Comparison of ENCODE assay signal across 23 mouse cellular contexts in genomic region chr8:128662144-128662543, GRCm38 (mm10). TPM values are rescaled to one million over a fixed set of nuclear protein-coding genes. Genes with fewer than 3 reads are reported as not detected.
A peak's percentile ranks its signal among the peaks of the same experiment; 100 is the strongest.
DNase-seq lines count a peak whose midpoint lies in the region; ATAC-seq and TF ChIP-seq lines count a peak whose summit lies in the region.
"Had no signal": no experiment of that assay in that cellular context is flagged by ENCODE, and none has a peak within 500 bp of the region (broad histone marks: within the 10 kb centered on the region; RNA-seq: fewer than 3 reads in every experiment).

No protein-coding gene starts in this region.

- peak; percentile 80 for DNase-seq in kidney, postnatal 0 days (ENCODE audit: low spot score)
- no peak for DNase-seq in kidney, adult 8-10 months
- peak; percentile 50 for DNase-seq in MN1 (ENCODE audit: low spot score)
- peak; percentile 75 for DNase-seq in Muller cell, postnatal 12 days (ENCODE audit: inconsistent ontology term)
- DNase-seq in retina, embryonic 14.5 days (ENCODE audit: low spot score), result peak; percentile 49
- DNase-seq in heart, postnatal 36 days, result no peak
- no peak for DNase-seq in limb, embryonic 10.5 days (ENCODE audit: low spot score)
- DNase-seq: adrenal gland, postnatal 36 days; cerebellum, adult 2 months; cerebellum, postnatal 10 days; gastrocnemius, postnatal 10 days; heart, adult 18-20 months; heart, postnatal 14 days had no signal

- H3K4me3 ChIP-seq in kidney, postnatal 0 days (replicated peaks; ENCODE audit: low read depth, low read length), result no peak overlapping the region
- no peak overlapping the region for H3K4me3 ChIP-seq in limb, embryonic 10.5 days
- H3K4me3 ChIP-seq: embryonic facial prominence, embryonic 10.5 days; erythroblast, embryonic 14.5 days; forebrain, embryonic 10.5 days; heart, embryonic 10.5 days; heart, embryonic 15.5 days; hindbrain, embryonic 10.5 days had no signal

- peak overlapping the region; percentile 6; the same call in 1 of the 2 replicates for H3K27ac ChIP-seq in kidney, postnatal 0 days
- H3K27ac ChIP-seq in limb, embryonic 10.5 days, result no peak overlapping the region
- H3K27ac ChIP-seq: embryonic facial prominence, embryonic 10.5 days; forebrain, embryonic 10.5 days; heart, embryonic 10.5 days; hindbrain, embryonic 10.5 days; hindbrain, embryonic 14.5 days had no signal

- no peak for TF ChIP-seq CTCF in kidney, postnatal 0 days (IDR thresholded peaks at IDR 0.05; ENCODE audit: low read depth)

- ATAC-seq in kidney, postnatal 0 days (replicated peaks; ENCODE audit: low FRiP score, low read depth), result no peak
- ATAC-seq: activated CD4-positive, CD25-positive, alpha-beta regulatory T cell, adult 4 months; forebrain, embryonic 14.5 days; Patski had no signal

- H3K4me2 ChIP-seq in kidney, postnatal 0 days (ENCODE audit: low read length), result no peak overlapping the region
- H3K4me2 ChIP-seq: heart, embryonic 15.5 days; hindbrain, embryonic 14.5 days had no signal

- no peak overlapping the region for H3K9ac ChIP-seq in kidney, postnatal 0 days (ENCODE audit: low read depth, low read length)
- H3K9ac ChIP-seq: heart, embryonic 15.5 days; hindbrain, embryonic 14.5 days had no signal

- no peaks in the 10 kb centered on the region for H3K27me3 ChIP-seq in kidney, postnatal 0 days (ENCODE audit: insufficient read depth, low read length)
- H3K27me3 ChIP-seq in limb, embryonic 10.5 days (ENCODE audit: low read depth, poor library complexity, severe bottlenecking), result no peaks in the 10 kb centered on the region
- H3K27me3 ChIP-seq: heart, embryonic 15.5 days; Patski had no signal

- no peaks in the 10 kb centered on the region for H3K9me3 ChIP-seq in kidney, postnatal 0 days (replicated peaks; ENCODE audit: low read length)
- H3K9me3 ChIP-seq in limb, embryonic 10.5 days (replicated peaks), result no peaks in the 10 kb centered on the region
- H3K9me3 ChIP-seq: forebrain, embryonic 10.5 days; heart, embryonic 10.5 days; heart, embryonic 15.5 days had no signal

- H3K4me1 ChIP-seq in kidney, postnatal 0 days (replicated peaks; ENCODE audit: insufficient read depth, low read length), result peaks cover 6% of the 10 kb centered on the region; the same call in 1 of the 2 replicates
- peaks cover 14% of the 10 kb centered on the region for H3K4me1 ChIP-seq in limb, embryonic 10.5 days
- H3K4me1 ChIP-seq: forebrain, embryonic 10.5 days; heart, embryonic 10.5 days; heart, embryonic 15.5 days; hindbrain, embryonic 10.5 days had no signal

- WGBS in kidney, postnatal 0 days, result 18% methylated on average over 3 of the region's 3 CpGs
- 50% methylated on average over 3 of the region's 3 CpGs for WGBS in limb, embryonic 10.5 days

- intact Hi-C loops in heart, postnatal 36 days (cut with DNase I), result no loop called here

- H3K36me3 ChIP-seq in kidney, postnatal 0 days (ENCODE audit: insufficient read depth, low read length), result no peaks in the 10 kb centered on the region
- no peaks in the 10 kb centered on the region for H3K36me3 ChIP-seq in limb, embryonic 10.5 days
- H3K36me3 ChIP-seq: embryonic facial prominence, embryonic 10.5 days; forebrain, embryonic 10.5 days; heart, embryonic 10.5 days; heart, embryonic 15.5 days; hindbrain, embryonic 10.5 days had no signal

RNA-seq across cellular contexts. Expression of gene Itgb1, which starts 23.3 kb away (rescaled TPM):
- polyA plus RNA-seq in kidney, postnatal 0 days (2015; fragmentation: Nextera tagmentation; extraction: Ambion mirVana), result 302 and 312 TPM in 2 replicates
- 100 to 1,000 TPM; 384 to 410 TPM for total RNA-seq in heart, postnatal 36 days (2021)
- 126 and 154 TPM in 2 replicates for polyA plus RNA-seq in limb, embryonic 10.5 days (2016; fragmentation: Nextera tagmentation; extraction: Ambion mirVana)

Comparison
In these comparisons a context has a peak if more than half of its experiments do, and no peak if none do; other contexts are left out.
1. DNase-seq: peak in kidney, postnatal 0 days (single experiment), MN1 (single experiment), Muller cell, postnatal 12 days (single experiment) and retina, embryonic 14.5 days (single experiment); none in kidney, adult 8-10 months (0 of 2), heart, postnatal 36 days (0 of 2) and limb, embryonic 10.5 days (single experiment).